Mouse (Mus musculus): Measurements from ENCODE around the gene Vmn2r102.

Gene Vmn2r102

DNA sequence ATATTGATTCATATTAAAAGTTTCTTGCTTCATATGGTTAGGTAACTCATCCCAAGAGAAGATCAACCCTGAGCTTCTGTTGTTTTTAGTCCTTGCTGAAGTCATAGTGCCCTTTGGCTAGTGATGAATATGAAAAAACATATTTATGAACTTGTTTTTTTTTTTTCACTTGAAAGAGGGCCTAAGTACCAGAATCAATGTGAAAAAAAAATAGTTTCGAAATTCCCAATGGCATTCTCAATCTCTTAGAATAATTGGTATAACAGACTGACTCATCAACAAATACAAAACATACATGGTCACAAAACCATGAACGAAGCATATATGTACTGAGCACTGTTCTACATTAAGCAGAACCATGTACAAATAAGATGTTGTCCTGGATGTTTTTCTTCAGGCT is at the start of gene Vmn2r102:
Gene Vmn2r102, plus strand, starts transcription at position 301 of the 400 bp plus-strand sequence.
- no peak for DNase-seq (ENCODE audit: extremely low spot score, low read depth, low spot score)

DNA sequence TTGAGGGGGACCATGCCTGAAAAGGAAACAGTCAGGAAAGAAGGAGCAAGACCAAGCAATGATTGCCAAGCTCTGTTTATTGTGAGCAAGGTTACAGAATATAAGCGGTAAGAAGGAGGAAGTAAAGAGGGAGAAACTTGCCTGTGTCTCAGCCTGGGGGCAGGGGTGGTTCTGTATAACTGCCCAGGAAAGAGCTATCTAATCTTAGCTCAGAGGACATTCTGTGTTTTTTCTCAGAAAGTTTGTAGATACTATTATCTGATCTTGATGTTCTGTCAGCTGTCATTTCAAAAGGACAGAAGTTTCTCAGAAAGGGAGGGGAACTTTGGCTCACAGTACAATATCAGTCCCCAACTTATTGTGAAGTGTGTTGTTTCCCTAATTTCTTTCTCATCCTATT is 30.8 kb upstream of the Vmn2r102 start:
- DNase-seq (ENCODE audit: extremely low spot score, low read depth, low spot score): no peak

DNA sequence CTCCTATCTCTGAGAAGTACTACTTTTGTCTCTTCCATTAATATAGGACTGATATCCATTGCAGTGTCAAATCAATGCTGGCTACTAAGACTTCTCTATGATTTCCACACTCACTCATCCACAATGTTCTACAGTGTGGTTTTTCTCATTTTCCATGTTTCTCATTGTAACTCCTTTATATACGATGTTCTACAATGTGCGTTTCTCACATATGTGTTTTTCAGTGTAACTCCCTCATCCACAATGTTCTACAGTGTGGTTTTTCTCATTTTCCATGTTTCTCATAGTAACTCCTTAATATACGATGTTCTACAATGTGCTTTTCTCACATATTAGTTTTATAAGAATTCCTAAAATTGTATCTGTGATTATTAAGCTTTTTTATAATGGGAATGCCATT is 1.7 kb upstream of the Vmn2r102 start:
- DNase-seq (ENCODE audit: extremely low spot score, low read depth, low spot score): no peak

DNA sequence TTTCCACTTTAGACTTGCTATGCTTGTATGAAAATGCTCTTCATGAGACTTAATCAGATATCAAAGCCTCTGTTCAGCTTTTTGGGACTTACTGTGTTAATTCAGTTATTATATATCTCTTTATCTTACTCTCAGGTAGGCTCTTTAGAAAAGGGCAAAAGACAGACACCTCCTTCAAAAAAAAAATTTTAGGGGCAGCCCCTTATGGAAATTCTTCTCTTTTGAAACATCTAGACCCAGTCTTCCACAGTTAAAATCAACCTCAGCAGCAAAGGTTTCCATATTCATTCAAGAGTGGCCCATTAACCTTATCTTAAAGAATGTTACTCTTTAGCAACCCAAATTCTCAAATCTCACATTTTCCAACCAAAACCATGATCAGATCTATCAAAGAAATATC is 31.9 kb downstream of the Vmn2r102 start:
- no peak for DNase-seq (ENCODE audit: extremely low spot score, low read depth, low spot score)

All from hindlimb bud, embryonic 11.5 days (tissue).